Mouse (Mus musculus): ENCODE measurements at regions not wholly inside any gene's neighbourhood (a gene's known extent, or its start where the extent isn't known, plus 50 kb on each side); places are given as distances from the start of the nearest gene placed in this dataset.
A peak's percentile ranks its signal among the peaks of the same experiment; 100 is the strongest.
"Not testable (repeated sequence)": the region's sequence is repeated elsewhere in the genome, so short reads cannot be mapped to it uniquely, and the experiment has no call there.

DNA sequence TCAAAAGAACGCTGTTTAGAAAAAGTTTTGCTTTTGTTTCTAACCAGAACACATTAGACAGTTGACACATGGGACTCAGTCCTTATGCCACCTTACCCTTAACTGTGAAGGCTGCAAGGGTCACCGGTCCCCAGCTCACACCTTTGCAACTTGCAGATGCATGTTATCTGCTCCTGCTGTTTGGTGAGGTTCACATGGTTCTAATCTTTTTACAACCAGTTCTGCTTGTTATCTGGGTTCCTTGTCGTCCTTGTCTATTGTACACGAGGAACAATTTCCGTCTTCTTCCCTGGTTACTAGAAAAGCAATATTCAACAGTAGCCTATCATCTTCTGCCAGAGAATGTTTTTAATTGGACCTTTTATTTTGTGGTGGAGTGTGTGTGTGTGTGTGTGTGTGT lies 200.8 kb downstream of the Gm21738 start:
- not testable (repeated sequence) for H3K27ac ChIP-seq (ENCODE audit: low read length); ATAC-seq (ENCODE audit: low read depth); H3K4me2 ChIP-seq (ENCODE audit: low read depth, low read length); H3K4me1 ChIP-seq (ENCODE audit: control insufficient read depth, low read depth, low read length); H3K9me3 ChIP-seq (replicated peaks; ENCODE audit: control insufficient read depth, low read length); H3K4me3 ChIP-seq (ENCODE audit: low read depth, low read length); H3K9ac ChIP-seq (ENCODE audit: low read depth, low read length); H3K36me3 ChIP-seq (ENCODE audit: control insufficient read depth, insufficient read depth); H3K27me3 ChIP-seq (ENCODE audit: control insufficient read depth, insufficient read depth, low read depth, low read length)
- 55% methylated on average over 5 of the region's 5 CpGs for WGBS (ENCODE audit: insufficient replicate concordance)

DNA sequence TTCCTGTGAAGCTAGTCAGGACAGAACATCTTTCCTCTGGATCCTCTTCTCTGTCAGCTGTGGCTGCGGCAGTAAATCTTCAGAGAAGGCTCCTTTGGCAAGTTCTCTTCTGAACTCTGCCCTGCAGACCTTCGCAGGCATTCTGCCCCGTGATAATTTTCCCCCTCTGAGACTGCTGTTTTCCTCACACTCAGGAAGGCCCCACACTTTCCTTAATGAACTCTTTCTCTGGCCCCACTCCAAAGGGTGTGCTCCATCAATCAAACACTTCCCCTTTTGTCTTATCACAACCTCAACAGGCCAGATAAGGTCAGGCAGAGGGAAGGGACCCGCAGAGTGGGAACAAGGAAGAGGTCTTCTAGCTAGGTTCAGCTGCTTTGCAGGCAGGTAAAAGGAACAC lies 210.2 kb downstream of the Gm21738 start:
- no peaks in the 10 kb centered on the region for H3K36me3 ChIP-seq (ENCODE audit: control insufficient read depth, insufficient read depth)
- H3K9me3 ChIP-seq (replicated peaks; ENCODE audit: control insufficient read depth, low read length) = no peaks in the 10 kb centered on the region
- no peaks in the 10 kb centered on the region for H3K4me1 ChIP-seq (ENCODE audit: control insufficient read depth, low read depth, low read length)
- no peak for ATAC-seq (ENCODE audit: low read depth)
- H3K4me2 ChIP-seq (ENCODE audit: low read depth, low read length) = no peak overlapping the region
- no peak overlapping the region for H3K9ac ChIP-seq (ENCODE audit: low read depth, low read length)
- no peak overlapping the region for H3K27ac ChIP-seq (ENCODE audit: low read length)
- no peak overlapping the region for H3K4me3 ChIP-seq (ENCODE audit: low read depth, low read length)
- no peaks in the 10 kb centered on the region for H3K27me3 ChIP-seq (ENCODE audit: control insufficient read depth, insufficient read depth, low read depth, low read length)
- 20% methylated on average over 4 of the region's 4 CpGs for WGBS (ENCODE audit: insufficient replicate concordance)

DNA sequence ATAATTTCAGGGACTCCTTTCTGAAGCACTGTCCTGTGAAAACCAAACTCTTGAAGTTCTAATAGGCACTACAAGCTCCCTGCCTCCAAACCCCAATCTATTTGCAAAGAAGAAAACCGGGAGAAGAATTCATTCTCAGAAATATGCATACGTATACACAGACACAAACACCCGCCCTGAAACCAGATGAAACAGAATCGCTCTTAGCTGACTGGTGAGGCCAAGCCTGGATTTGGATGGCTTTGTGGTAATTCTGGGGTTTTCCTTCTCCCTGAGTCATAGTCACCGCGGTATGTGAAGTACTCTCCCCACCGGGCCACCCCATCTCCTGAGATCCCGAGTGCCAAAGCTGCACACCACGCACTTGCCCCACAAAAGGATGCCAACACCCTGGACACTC lies 238.5 kb downstream of the Gm21738 start:
- H3K27me3 ChIP-seq (ENCODE audit: control insufficient read depth, insufficient read depth, low read depth, low read length); H3K9ac ChIP-seq (ENCODE audit: low read depth, low read length); ATAC-seq (ENCODE audit: low read depth); H3K36me3 ChIP-seq (ENCODE audit: control insufficient read depth, insufficient read depth); H3K9me3 ChIP-seq (replicated peaks; ENCODE audit: control insufficient read depth, low read length); H3K4me3 ChIP-seq (ENCODE audit: low read depth, low read length); H3K4me2 ChIP-seq (ENCODE audit: low read depth, low read length); H3K27ac ChIP-seq (ENCODE audit: low read length); H3K4me1 ChIP-seq (ENCODE audit: control insufficient read depth, low read depth, low read length): not testable (repeated sequence)
- 64% methylated on average over 9 of the region's 9 CpGs for WGBS (ENCODE audit: insufficient replicate concordance)

DNA sequence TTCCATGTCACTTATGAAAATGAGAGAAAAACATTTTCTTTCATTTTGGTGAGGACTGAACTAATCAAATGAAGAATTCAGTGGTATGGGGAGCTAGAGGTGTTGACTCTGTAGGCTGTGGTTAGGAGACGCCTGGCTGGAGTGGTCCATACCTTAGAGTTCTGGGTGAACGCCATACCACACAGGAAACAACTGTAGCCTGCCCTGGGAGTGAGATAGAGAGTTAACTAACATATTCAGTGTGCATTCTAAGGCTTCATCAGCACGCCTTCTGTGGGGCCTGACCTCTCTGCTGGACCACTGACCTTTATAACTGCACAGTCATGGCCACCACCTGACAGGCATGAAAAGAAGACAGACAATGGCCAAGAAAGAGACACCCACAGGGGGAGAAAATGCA lies 240.7 kb downstream of the Gm21738 start:
- H3K4me3 ChIP-seq (ENCODE audit: low read depth, low read length); H3K4me2 ChIP-seq (ENCODE audit: low read depth, low read length); ATAC-seq (ENCODE audit: low read depth); H3K4me1 ChIP-seq (ENCODE audit: control insufficient read depth, low read depth, low read length); H3K9ac ChIP-seq (ENCODE audit: low read depth, low read length); H3K36me3 ChIP-seq (ENCODE audit: control insufficient read depth, insufficient read depth); H3K27ac ChIP-seq (ENCODE audit: low read length); H3K9me3 ChIP-seq (replicated peaks; ENCODE audit: control insufficient read depth, low read length); H3K27me3 ChIP-seq (ENCODE audit: control insufficient read depth, insufficient read depth, low read depth, low read length): not testable (repeated sequence)
- WGBS (ENCODE audit: insufficient replicate concordance) = 18% methylated on average over 3 of the region's 3 CpGs

DNA sequence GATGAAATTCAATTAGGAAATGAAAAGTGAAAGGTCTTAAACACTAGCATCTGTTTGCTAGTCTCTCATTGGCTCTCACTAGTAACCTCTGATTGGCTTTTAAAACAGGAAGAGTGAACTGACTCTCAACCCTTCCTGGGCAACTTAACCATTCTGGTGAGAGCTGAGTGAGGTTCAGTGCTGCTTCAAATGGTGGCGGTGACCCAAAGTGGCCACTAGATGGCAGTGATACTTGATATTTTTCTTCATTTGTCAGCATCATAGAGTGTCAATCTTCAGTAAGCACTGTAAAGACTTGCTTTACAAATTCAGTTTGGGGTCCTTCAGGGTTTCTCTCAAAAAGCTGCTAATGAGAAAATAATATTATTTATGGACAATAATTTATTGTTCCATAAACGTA lies 243.4 kb downstream of the Gm21738 start:
- no peaks in the 10 kb centered on the region for H3K27me3 ChIP-seq (ENCODE audit: control insufficient read depth, insufficient read depth, low read depth, low read length)
- WGBS (ENCODE audit: insufficient replicate concordance) = 8% methylated on average over 2 of the region's 2 CpGs
- ATAC-seq (ENCODE audit: low read depth) = no peak

DNA sequence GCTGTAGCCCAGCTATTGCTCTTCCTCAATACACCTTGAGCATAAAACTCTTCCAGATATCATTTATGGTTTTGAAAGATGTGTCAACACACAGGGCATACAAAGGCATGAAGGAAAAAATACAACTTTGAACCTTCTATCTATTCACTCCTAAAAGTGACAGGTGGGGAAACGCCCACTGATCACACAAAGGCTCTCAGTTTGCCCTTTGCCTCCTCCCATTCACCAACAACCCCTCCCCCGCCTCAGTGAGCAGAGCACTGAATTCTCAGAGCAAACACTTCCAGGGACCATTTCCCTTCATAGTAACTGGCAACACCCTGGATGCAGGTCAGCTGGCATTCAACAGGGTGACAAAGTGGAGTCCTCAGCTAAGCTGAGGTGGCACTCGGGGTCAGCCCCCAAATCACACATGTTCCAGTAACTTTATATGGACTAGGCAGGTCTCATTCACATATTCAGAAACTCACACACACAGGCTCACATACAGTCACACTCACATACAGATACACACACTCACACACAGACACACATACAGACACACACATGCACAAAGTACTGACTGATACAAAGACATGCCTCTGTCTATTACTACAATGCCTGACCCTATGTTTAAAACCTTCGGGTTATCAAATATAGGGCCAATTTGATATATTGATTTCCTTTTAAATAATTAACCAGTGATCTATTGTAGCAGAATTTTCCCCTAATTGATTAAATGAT lies 248.3 kb downstream of the Gm21738 start:
- ATAC-seq (ENCODE audit: low read depth) = peak; percentile 47; the same call in 1 of the 2 replicates
- not testable (repeated sequence) for H3K36me3 ChIP-seq (ENCODE audit: control insufficient read depth, insufficient read depth); H3K4me2 ChIP-seq (ENCODE audit: low read depth, low read length); H3K27me3 ChIP-seq (ENCODE audit: control insufficient read depth, insufficient read depth, low read depth, low read length); H3K4me3 ChIP-seq (ENCODE audit: low read depth, low read length); H3K9me3 ChIP-seq (replicated peaks; ENCODE audit: control insufficient read depth, low read length); H3K9ac ChIP-seq (ENCODE audit: low read depth, low read length); H3K27ac ChIP-seq (ENCODE audit: low read length); H3K4me1 ChIP-seq (ENCODE audit: control insufficient read depth, low read depth, low read length)
- 48% methylated on average over 4 of the region's 4 CpGs for WGBS (ENCODE audit: insufficient replicate concordance)

More for the DNA sequence above, 243.4 kb downstream of the Gm21738 start:
- Histone ChIP-seq H3K9ac (ENCODE audit: low read depth, low read length) (no peak overlapping the region), H3K27ac (ENCODE audit: low read length) (no peak overlapping the region), H3K4me2 (ENCODE audit: low read depth, low read length) (no peak overlapping the region), H3K9me3 (replicated peaks; ENCODE audit: control insufficient read depth, low read length) (no peaks in the 10 kb centered on the region), H3K4me3 (ENCODE audit: low read depth, low read length) (no peak overlapping the region), H3K4me1 (ENCODE audit: control insufficient read depth, low read depth, low read length) (no peaks in the 10 kb centered on the region), H3K36me3 (ENCODE audit: control insufficient read depth, insufficient read depth) (no peaks in the 10 kb centered on the region)

DNA sequence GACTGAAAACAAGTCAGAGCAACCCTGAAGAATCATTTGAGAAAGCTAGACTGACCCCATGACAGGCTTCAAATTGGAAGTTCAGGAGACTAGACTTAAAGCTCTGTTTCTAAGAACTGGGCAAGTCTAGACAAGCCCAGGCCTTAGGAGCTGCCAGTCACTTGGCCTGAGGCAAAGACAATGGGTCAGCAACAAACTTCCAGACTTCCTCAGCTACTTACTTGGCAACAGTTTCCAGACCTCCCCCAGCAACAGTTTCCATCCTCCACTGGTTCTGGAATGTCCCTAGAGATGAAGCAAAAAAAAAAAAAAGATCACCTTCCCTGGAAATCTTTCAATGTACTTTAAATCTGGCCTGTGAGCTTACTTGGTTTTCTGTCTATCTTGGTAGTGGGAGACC lies 251.9 kb downstream of the Gm21738 start:
- Histone ChIP-seq H3K4me3 (ENCODE audit: low read depth, low read length) (no peak overlapping the region), H3K4me1 (ENCODE audit: control insufficient read depth, low read depth, low read length) (no peaks in the 10 kb centered on the region), H3K36me3 (ENCODE audit: control insufficient read depth, insufficient read depth) (no peaks in the 10 kb centered on the region), H3K27me3 (ENCODE audit: control insufficient read depth, insufficient read depth, low read depth, low read length) (no peaks in the 10 kb centered on the region), H3K27ac (ENCODE audit: low read length) (no peak overlapping the region), H3K9me3 (replicated peaks; ENCODE audit: control insufficient read depth, low read length) (no peaks in the 10 kb centered on the region), H3K9ac (ENCODE audit: low read depth, low read length) (no peak overlapping the region), H3K4me2 (ENCODE audit: low read depth, low read length) (no peak overlapping the region)
- ATAC-seq (ENCODE audit: low read depth) = no peak

DNA sequence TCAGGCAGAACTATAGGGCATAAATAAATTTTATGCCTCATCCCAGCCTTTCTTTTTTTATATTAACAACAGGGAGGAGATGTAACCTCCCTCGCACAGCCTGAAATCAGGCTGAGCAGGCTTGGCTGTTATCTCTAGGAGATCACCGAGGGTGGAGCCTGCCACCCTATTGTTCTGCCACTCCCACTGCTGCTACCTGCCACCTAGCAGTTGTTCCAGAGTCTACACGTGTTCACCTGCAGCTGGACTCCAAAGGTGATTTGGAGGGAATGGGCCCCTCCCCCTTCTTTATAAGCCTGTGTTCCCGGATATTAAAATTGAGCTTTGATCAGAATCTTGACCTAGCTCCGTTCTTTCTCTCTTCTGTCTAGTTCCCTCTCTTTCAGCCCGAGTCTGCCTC lies 245.8 kb upstream of the Ube2e2 start:
- H3K4me3 ChIP-seq (ENCODE audit: low read depth, low read length); H3K4me2 ChIP-seq (ENCODE audit: low read depth, low read length); ATAC-seq (ENCODE audit: low read depth); H3K4me1 ChIP-seq (ENCODE audit: control insufficient read depth, low read depth, low read length); H3K27ac ChIP-seq (ENCODE audit: low read length); H3K27me3 ChIP-seq (ENCODE audit: control insufficient read depth, insufficient read depth, low read depth, low read length); H3K9me3 ChIP-seq (replicated peaks; ENCODE audit: control insufficient read depth, low read length); H3K36me3 ChIP-seq (ENCODE audit: control insufficient read depth, insufficient read depth); H3K9ac ChIP-seq (ENCODE audit: low read depth, low read length): not testable (repeated sequence)
- WGBS (ENCODE audit: insufficient replicate concordance) = 56% methylated on average over 6 of the region's 6 CpGs

DNA sequence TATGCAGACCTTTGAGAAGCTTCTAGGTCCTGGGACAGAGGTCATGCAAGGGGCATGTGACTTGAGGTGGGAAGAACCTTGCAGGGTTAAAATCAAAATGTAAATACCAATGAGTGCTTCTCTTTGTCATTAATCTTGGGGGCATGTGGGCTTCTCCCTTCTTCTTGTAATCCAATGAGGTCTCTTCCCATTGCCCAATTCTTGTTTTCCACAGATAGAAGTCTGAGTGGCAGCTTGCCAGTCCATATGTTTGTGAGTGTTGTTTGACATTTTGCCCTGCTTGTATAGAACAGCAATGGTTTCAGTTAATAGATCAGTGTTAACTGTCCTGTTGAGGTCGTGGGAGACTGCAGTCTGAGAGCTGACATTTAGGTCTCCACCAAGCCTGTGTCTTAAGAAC lies 237.5 kb upstream of the Ube2e2 start:
- no peak overlapping the region for H3K4me3 ChIP-seq (ENCODE audit: low read depth, low read length)
- WGBS (ENCODE audit: insufficient replicate concordance) = 30% methylated on average over 1 of the region's 1 CpGs
- H3K27me3 ChIP-seq (ENCODE audit: control insufficient read depth, insufficient read depth, low read depth, low read length) = no peaks in the 10 kb centered on the region
- H3K27ac ChIP-seq (ENCODE audit: low read length) = no peak overlapping the region
- no peaks in the 10 kb centered on the region for H3K36me3 ChIP-seq (ENCODE audit: control insufficient read depth, insufficient read depth)
- no peak for ATAC-seq (ENCODE audit: low read depth)
- H3K9ac ChIP-seq (ENCODE audit: low read depth, low read length) = no peak overlapping the region
- no peak overlapping the region for H3K4me2 ChIP-seq (ENCODE audit: low read depth, low read length)
- no peaks in the 10 kb centered on the region for H3K9me3 ChIP-seq (replicated peaks; ENCODE audit: control insufficient read depth, low read length)
- H3K4me1 ChIP-seq (ENCODE audit: control insufficient read depth, low read depth, low read length) = no peaks in the 10 kb centered on the region

All from liver, embryonic 16.5 days (tissue).